Mouse (Mus musculus) ovary, postnatal 10 days (tissue): ENCODE results near the gene Icam4.
"Not testable (repeated sequence)": the region's sequence is repeated elsewhere in the genome, so short reads cannot be mapped to it uniquely, and the experiment has no call there.

Source experiments
- DNase-seq: peaks from one replicate; pipeline ENCODE4 v3.0.0; 2022; ENCODE audit warnings: low spot score

Icam4 gene

GRCm38 (mm10) chr9:21035586-21035985 is 6.4 kb downstream of the Icam4 start:
- DNase-seq, result no peak

- no peak for DNase-seq
Measured at GRCm38 (mm10) chr9:21036161-21036560, 7.0 kb downstream of the Icam4 start.

- no peak for DNase-seq
Measured at GRCm38 (mm10) chr9:21036666-21037065, 7.5 kb downstream of the Icam4 start.

- no peak for DNase-seq
Measured at GRCm38 (mm10) chr9:21037481-21037891, 8.3 kb downstream of the Icam4 start.

- no peak for DNase-seq
Measured at GRCm38 (mm10) chr9:21039779-21040178, 10.6 kb downstream of the Icam4 start.

- DNase-seq, result no peak
Measured at GRCm38 (mm10) chr9:21041308-21041707, 12.1 kb downstream of the Icam4 start.

- DNase-seq, result no peak
Measured at GRCm38 (mm10) chr9:21043563-21043962, 14.4 kb downstream of the Icam4 start.

- DNase-seq, result not testable (repeated sequence)
Measured at GRCm38 (mm10) chr9:21044785-21045184, 15.6 kb downstream of the Icam4 start.

- no peak for DNase-seq
Measured at GRCm38 (mm10) chr9:21045235-21045634, 16.1 kb downstream of the Icam4 start.

GRCm38 (mm10) chr9:21051578-21051977 is 22.4 kb downstream of the Icam4 start:
- no peak for DNase-seq

- no peak for DNase-seq
Measured at GRCm38 (mm10) chr9:21062928-21063327, 33.8 kb downstream of the Icam4 start.

- DNase-seq, result no peak
Measured at GRCm38 (mm10) chr9:21067006-21067684, 38.0 kb downstream of the Icam4 start, which contains the start of gene Zglp1. TSS of gene Zglp1 (minus strand) at chr9:21067093.

- DNase-seq, result no peak
Measured at GRCm38 (mm10) chr9:21072641-21073040, 43.5 kb downstream of the Icam4 start.

- DNase-seq, result peak; percentile 71
Measured at GRCm38 (mm10) chr9:21073044-21073840, 44.1 kb downstream of the Icam4 start, which contains the start of the genes Gm49373 and Fdx1l. TSS of gene Gm49373 (minus strand) at chr9:21073096. TSS of gene Fdx1l (minus strand) at chr9:21073614.

GRCm38 (mm10) chr9:21074173-21074572 is 45.0 kb downstream of the Icam4 start:
- DNase-seq, result no peak

GRCm38 (mm10) chr9:21075625-21076024 is 46.5 kb downstream of the Icam4 start:
- no peak for DNase-seq
